Mouse (Mus musculus): Measurements from ENCODE around the gene Shank2. TPM values are rescaled to one million over a fixed set of nuclear protein-coding genes. Genes with fewer than 3 reads are reported as not detected.

Shank2 gene
- polyA plus RNA-seq, 1 experiment from 2014 or later, result 1.7 TPM

GRCm38 (mm10) chr7:144236802-144237201 lies 235.1 kb downstream of the Shank2 start:
- no peaks in the 10 kb centered on the region for H3K9me3 ChIP-seq (ENCODE audit: control insufficient read depth, low read length)
- H3K36me3 ChIP-seq (ENCODE audit: control insufficient read depth, insufficient read depth, low read length), result no peaks in the 10 kb centered on the region
- H3K27ac ChIP-seq (ENCODE audit: low read depth), result no peak overlapping the region
- H3K27me3 ChIP-seq (replicated peaks; ENCODE audit: control insufficient read depth, insufficient read depth, low read length), result no peaks in the 10 kb centered on the region
- WGBS, result 49% methylated on average over 13 of the region's 13 CpGs
- DNase-seq (ENCODE audit: low spot score) (no peak), ATAC-seq (replicated peaks; ENCODE audit: low FRiP score, low TSS enrichment, low read depth) (no peak)
- no peak overlapping the region for H3K4me2 ChIP-seq (ENCODE audit: low read length)
- H3K4me3 ChIP-seq (ENCODE audit: low read depth, low read length), result no peak overlapping the region
- no peaks in the 10 kb centered on the region for H3K4me1 ChIP-seq (replicated peaks; ENCODE audit: control insufficient read depth, insufficient read depth, low read length)
- no peak overlapping the region for H3K9ac ChIP-seq (ENCODE audit: low read length)

DNA sequence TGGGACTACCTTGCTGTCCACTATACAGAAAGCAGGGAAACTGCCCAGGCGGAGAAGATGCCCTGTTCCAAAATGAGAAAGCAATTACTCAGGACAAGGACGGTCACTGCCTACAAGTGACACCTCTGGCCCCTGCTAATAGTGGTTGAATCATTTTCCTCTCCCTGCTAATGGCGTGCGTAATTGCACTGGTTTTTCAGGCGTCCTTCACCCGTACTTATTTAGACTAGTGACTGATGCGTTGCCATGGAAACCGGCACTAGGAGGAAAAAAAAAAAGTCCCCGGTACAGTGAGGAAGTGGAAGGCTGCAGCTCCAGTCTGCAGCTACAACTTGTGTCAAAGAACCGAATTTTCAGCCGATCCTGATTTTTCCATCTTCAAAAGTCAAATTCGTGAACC lies 236.7 kb downstream of the Shank2 start:
- peak; percentile 58 for DNase-seq (ENCODE audit: low spot score)
- Histone ChIP-seq H3K4me2 (ENCODE audit: low read length) (no peak overlapping the region), H3K4me1 (replicated peaks; ENCODE audit: control insufficient read depth, insufficient read depth, low read length) (no peaks in the 10 kb centered on the region), H3K9ac (ENCODE audit: low read length) (no peak overlapping the region), H3K27ac (ENCODE audit: low read depth) (no peak overlapping the region), H3K9me3 (ENCODE audit: control insufficient read depth, low read length) (no peaks in the 10 kb centered on the region), H3K27me3 (replicated peaks; ENCODE audit: control insufficient read depth, insufficient read depth, low read length) (no peaks in the 10 kb centered on the region), H3K4me3 (ENCODE audit: low read depth, low read length) (no peak overlapping the region), H3K36me3 (ENCODE audit: control insufficient read depth, insufficient read depth, low read length) (no peaks in the 10 kb centered on the region)
- WGBS, result 25% methylated on average over 12 of the region's 12 CpGs
- ATAC-seq (replicated peaks; ENCODE audit: low FRiP score, low TSS enrichment, low read depth), result no peak

DNA sequence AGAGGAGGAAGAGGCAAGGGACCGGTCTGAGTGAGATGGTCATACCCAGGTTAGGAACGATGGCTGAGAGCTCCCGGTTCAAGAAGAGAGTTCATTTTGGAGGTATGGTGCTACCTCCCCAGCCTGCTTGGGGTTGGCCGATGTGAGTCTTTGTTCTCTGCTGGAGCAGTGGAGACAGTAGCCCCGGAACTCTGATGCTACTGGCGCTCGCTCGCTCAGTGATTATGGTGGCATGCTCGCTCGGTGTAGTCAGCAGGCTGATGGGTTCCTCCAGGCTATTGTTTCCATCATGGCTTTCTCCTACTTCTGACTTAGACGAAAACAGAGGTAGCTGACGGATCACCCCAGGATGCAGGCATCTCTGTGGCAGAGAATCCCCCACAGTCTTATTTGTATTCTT lies 237.3 kb downstream of the Shank2 start:
- no peak for ATAC-seq (replicated peaks; ENCODE audit: low FRiP score, low TSS enrichment, low read depth)
- Histone ChIP-seq H3K36me3 (ENCODE audit: control insufficient read depth, insufficient read depth, low read length) (no peaks in the 10 kb centered on the region), H3K4me2 (ENCODE audit: low read length) (no peak overlapping the region), H3K4me1 (replicated peaks; ENCODE audit: control insufficient read depth, insufficient read depth, low read length) (no peaks in the 10 kb centered on the region), H3K4me3 (ENCODE audit: low read depth, low read length) (no peak overlapping the region), H3K9ac (ENCODE audit: low read length) (no peak overlapping the region), H3K27ac (ENCODE audit: low read depth) (no peak overlapping the region), H3K27me3 (replicated peaks; ENCODE audit: control insufficient read depth, insufficient read depth, low read length) (no peaks in the 10 kb centered on the region), H3K9me3 (ENCODE audit: control insufficient read depth, low read length) (no peaks in the 10 kb centered on the region)
- whole genome bisulfite sequencing, result 59% methylated on average over 12 of the region's 12 CpGs
- DNase-seq (ENCODE audit: low spot score), result no peak

DNA sequence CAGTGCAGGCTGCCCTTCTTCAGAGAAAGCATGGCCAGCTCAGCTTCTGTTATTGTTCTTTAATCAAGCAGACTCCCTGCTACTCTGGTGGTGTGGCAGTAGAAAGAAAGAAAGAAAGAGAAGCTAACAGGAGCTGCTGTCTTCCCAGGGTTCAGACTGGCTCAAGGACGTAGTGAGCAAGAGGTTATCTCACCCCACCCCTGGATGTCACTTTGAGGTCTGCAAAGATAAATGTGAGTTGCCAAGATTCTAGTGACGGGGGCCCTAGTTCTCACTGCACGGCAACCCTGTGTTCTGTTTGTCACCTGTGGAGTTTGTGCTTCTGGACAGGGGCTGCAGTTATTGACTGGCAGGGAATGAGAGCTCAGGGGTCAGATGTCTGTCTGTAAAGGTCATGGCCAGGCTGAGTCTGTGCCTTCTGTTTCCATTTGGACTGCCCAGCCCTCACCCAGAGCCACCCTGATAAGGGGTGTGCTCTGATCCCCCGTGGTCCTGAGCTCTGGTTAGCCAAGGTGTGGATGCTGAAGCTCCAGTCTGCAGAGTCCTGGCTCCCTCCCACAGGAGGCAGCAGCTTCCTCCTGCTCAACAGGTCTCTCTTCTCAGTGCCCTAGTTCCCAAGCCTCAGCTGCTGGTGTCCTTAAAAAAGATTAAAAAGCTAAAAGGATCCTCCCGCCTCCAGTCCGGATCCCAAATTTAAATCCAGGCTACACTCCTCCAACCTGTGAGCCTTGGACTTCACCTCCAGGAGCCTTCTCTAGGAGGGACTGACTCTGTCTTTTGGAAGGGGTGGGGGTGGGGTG lies 238.0 kb downstream of the Shank2 start:
- H3K9me3 ChIP-seq (ENCODE audit: control insufficient read depth, low read length), result no peaks in the 10 kb centered on the region
- WGBS, result 33% methylated on average over 6 of the region's 6 CpGs
- H3K4me1 ChIP-seq (replicated peaks; ENCODE audit: control insufficient read depth, insufficient read depth, low read length), result no peaks in the 10 kb centered on the region
- no peak overlapping the region for H3K27ac ChIP-seq (ENCODE audit: low read depth)
- ATAC-seq (replicated peaks; ENCODE audit: low FRiP score, low TSS enrichment, low read depth) (no peak), DNase-seq (ENCODE audit: low spot score) (no peak)
- no peak overlapping the region for H3K9ac ChIP-seq (ENCODE audit: low read length)
- no peaks in the 10 kb centered on the region for H3K36me3 ChIP-seq (ENCODE audit: control insufficient read depth, insufficient read depth, low read length)
- no peak overlapping the region for H3K4me2 ChIP-seq (ENCODE audit: low read length)
- H3K4me3 ChIP-seq (ENCODE audit: low read depth, low read length), result no peak overlapping the region
- no peaks in the 10 kb centered on the region for H3K27me3 ChIP-seq (replicated peaks; ENCODE audit: control insufficient read depth, insufficient read depth, low read length)

GRCm38 (mm10) chr7:144240736-144241343 lies 239.1 kb downstream of the Shank2 start:
- Histone ChIP-seq H3K27ac (ENCODE audit: low read depth) (no peak overlapping the region), H3K4me1 (replicated peaks; ENCODE audit: control insufficient read depth, insufficient read depth, low read length) (no peaks in the 10 kb centered on the region), H3K27me3 (replicated peaks; ENCODE audit: control insufficient read depth, insufficient read depth, low read length) (no peaks in the 10 kb centered on the region), H3K4me3 (ENCODE audit: low read depth, low read length) (no peak overlapping the region), H3K4me2 (ENCODE audit: low read length) (no peak overlapping the region), H3K9ac (ENCODE audit: low read length) (no peak overlapping the region), H3K36me3 (ENCODE audit: control insufficient read depth, insufficient read depth, low read length) (no peaks in the 10 kb centered on the region), H3K9me3 (ENCODE audit: control insufficient read depth, low read length) (no peaks in the 10 kb centered on the region)
- 72% methylated on average over 4 of the region's 4 CpGs for WGBS
- DNase-seq (ENCODE audit: low spot score) (no peak), ATAC-seq (replicated peaks; ENCODE audit: low FRiP score, low TSS enrichment, low read depth) (no peak)

DNA sequence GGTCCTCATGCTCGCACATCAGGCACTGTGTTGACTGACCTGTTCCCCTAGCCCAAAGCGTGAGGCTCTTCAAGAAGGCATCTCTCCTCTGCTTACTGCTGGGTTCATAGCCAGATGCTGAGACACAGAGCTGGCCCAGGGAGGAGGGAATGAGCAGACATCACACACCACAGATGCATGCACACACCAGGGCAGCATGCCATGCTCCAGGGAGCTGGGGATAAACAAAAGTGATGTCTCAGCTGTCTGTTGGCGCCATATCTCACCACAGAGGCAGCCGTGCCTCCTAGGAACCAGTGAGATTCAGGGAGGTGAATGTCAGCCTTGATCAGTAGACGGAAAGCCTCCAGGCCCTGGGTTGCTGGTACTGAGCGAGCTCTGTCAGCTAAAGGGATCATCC lies 242.5 kb downstream of the Shank2 start:
- no peak overlapping the region for H3K9ac ChIP-seq (ENCODE audit: low read length)
- no peaks in the 10 kb centered on the region for H3K36me3 ChIP-seq (ENCODE audit: control insufficient read depth, insufficient read depth, low read length)
- no peaks in the 10 kb centered on the region for H3K9me3 ChIP-seq (ENCODE audit: control insufficient read depth, low read length)
- H3K4me3 ChIP-seq (ENCODE audit: low read depth, low read length), result no peak overlapping the region
- no peaks in the 10 kb centered on the region for H3K27me3 ChIP-seq (replicated peaks; ENCODE audit: control insufficient read depth, insufficient read depth, low read length)
- WGBS, result 68% methylated on average over 6 of the region's 6 CpGs
- H3K4me2 ChIP-seq (ENCODE audit: low read length), result no peak overlapping the region
- no peak for ATAC-seq (replicated peaks; ENCODE audit: low FRiP score, low TSS enrichment, low read depth)
- DNase-seq (ENCODE audit: low spot score), result no peak
- H3K27ac ChIP-seq (ENCODE audit: low read depth), result no peak overlapping the region
- H3K4me1 ChIP-seq (replicated peaks; ENCODE audit: control insufficient read depth, insufficient read depth, low read length), result no peaks in the 10 kb centered on the region

GRCm38 (mm10) chr7:144246271-144246670 lies 244.5 kb downstream of the Shank2 start:
- H3K4me3 ChIP-seq (ENCODE audit: low read depth, low read length), result no peak overlapping the region
- no peak overlapping the region for H3K9ac ChIP-seq (ENCODE audit: low read length)
- H3K9me3 ChIP-seq (ENCODE audit: control insufficient read depth, low read length), result no peaks in the 10 kb centered on the region
- H3K4me1 ChIP-seq (replicated peaks; ENCODE audit: control insufficient read depth, insufficient read depth, low read length), result no peaks in the 10 kb centered on the region
- no peak for ATAC-seq (replicated peaks; ENCODE audit: low FRiP score, low TSS enrichment, low read depth)
- H3K36me3 ChIP-seq (ENCODE audit: control insufficient read depth, insufficient read depth, low read length), result no peaks in the 10 kb centered on the region
- H3K27me3 ChIP-seq (replicated peaks; ENCODE audit: control insufficient read depth, insufficient read depth, low read length), result no peaks in the 10 kb centered on the region
- DNase-seq (ENCODE audit: low spot score), result no peak
- WGBS, result 84% methylated on average over 3 of the region's 3 CpGs
- no peak overlapping the region for H3K27ac ChIP-seq (ENCODE audit: low read depth)
- H3K4me2 ChIP-seq (ENCODE audit: low read length), result no peak overlapping the region

DNA sequence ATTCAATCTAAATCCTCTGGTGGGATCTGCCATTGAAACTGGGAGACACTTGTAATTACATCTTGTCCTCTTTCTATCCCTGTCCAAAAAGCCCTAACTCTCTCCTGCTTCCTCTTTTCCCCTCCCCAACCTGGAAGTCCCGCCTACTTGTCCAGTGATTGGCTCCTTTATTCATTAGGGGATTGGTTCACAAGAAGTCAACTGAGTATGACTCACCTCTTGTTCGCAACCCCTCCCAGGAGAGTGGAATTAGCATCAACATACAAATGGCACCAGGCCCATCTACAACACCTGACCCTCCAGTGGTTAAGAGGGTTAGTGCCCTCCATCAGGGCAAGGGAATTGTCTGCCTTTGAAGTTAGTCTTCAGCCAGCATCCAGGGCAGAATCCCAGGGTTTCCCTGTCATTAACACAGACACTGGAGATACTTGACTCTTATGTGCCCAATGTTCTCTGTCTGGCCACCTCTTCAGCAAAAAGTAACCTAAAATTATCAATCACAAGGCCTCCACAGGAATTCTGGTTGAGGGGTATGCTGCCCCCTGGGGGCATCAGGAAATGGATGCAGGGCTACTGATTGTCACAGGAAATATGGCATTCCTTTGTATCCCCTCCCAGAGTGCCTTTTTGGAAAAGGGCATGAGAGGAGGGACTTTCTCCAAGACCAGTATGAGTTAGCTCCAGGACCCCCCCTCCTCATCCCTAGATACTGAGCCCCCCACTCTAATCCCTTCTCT lies 247.1 kb downstream of the Shank2 start:
- H3K4me3 ChIP-seq (ENCODE audit: low read depth, low read length), result no peak overlapping the region
- H3K27me3 ChIP-seq (replicated peaks; ENCODE audit: control insufficient read depth, insufficient read depth, low read length), result no peaks in the 10 kb centered on the region
- no peak for ATAC-seq (replicated peaks; ENCODE audit: low FRiP score, low TSS enrichment, low read depth)
- no peaks in the 10 kb centered on the region for H3K9me3 ChIP-seq (ENCODE audit: control insufficient read depth, low read length)
- WGBS, result 42% methylated on average over 2 of the region's 2 CpGs
- H3K36me3 ChIP-seq (ENCODE audit: control insufficient read depth, insufficient read depth, low read length), result no peaks in the 10 kb centered on the region
- no peak overlapping the region for H3K9ac ChIP-seq (ENCODE audit: low read length)
- H3K27ac ChIP-seq (ENCODE audit: low read depth), result no peak overlapping the region
- no peaks in the 10 kb centered on the region for H3K4me1 ChIP-seq (replicated peaks; ENCODE audit: control insufficient read depth, insufficient read depth, low read length)
- no peak overlapping the region for H3K4me2 ChIP-seq (ENCODE audit: low read length)
- DNase-seq (ENCODE audit: low spot score), result no peak

All from intestine, embryonic 14.5 days (tissue).